10 mouse cellular contexts compared by ENCODE assay signal in the genomic region with DNA sequence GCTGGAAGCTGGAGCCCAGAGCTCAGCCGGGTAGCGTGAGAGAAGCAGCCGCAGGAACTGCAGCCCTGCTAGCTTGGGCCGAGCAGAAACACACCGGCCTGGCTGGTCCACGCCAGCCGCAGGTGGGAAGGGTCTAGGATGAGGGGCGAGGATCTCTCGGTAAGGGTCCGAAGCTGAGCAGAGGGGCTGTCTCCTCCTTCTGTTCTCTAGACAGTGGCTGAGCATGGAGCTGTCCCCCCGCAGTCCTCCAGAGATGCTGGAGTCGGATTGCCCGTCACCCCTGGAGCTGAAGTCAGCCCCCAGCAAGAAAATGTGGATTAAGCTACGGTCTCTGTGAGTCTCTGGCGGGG. TPM values are rescaled to one million over a fixed set of nuclear protein-coding genes. Genes with fewer than 3 reads are reported as not detected.
DNase-seq lines count a peak whose midpoint lies in the region; ATAC-seq and TF ChIP-seq lines count a peak whose summit lies in the region.
"Had no signal": no experiment of that assay in that cellular context is flagged by ENCODE, and none has a peak within 500 bp of the region (broad histone marks: within the 10 kb centered on the region; RNA-seq: fewer than 3 reads in every experiment).

No protein-coding gene starts in this region.

- H3K27me3 ChIP-seq in heart, embryonic 15.5 days: peaks cover 27% of the 10 kb centered on the region
- no peaks in the 10 kb centered on the region for H3K27me3 ChIP-seq in forebrain, embryonic 16.5 days (replicated peaks; ENCODE audit: control insufficient read depth, insufficient read depth, low read length)
- peaks cover 23% of the 10 kb centered on the region for H3K27me3 ChIP-seq in liver, postnatal 0 days (ENCODE audit: insufficient read depth, low read length)

- in situ Hi-C loops in ES-E14 (cut with MboI; ENCODE audit: low sequenced_read_pairs in 2 of 2, unreplicated experiment in 2 of 2): no loop called here

- no peak for TF ChIP-seq CTCF in liver, postnatal 0 days (IDR thresholded peaks at IDR 0.05; ENCODE audit: low read depth)

- peak overlapping the region; percentile 59 for H3K4me3 ChIP-seq in heart, embryonic 15.5 days
- H3K4me3 ChIP-seq in ES-E14 (ENCODE audit: insufficient read depth in 1 of 2, low read depth in 1 of 2, low read length in 2 of 2, poor library complexity in 1 of 2, severe bottlenecking in 1 of 2): peak overlapping the region; percentile 71 to 73
- peak overlapping the region; percentile 82 for H3K4me3 ChIP-seq in forebrain, embryonic 16.5 days (replicated peaks; ENCODE audit: low read length)
- peak overlapping the region; percentile 46 for H3K4me3 ChIP-seq in liver, postnatal 0 days (ENCODE audit: low read depth, low read length)

- H3K27ac ChIP-seq in heart, embryonic 15.5 days: no peak overlapping the region
- H3K27ac ChIP-seq in ES-E14 (ENCODE audit: insufficient read depth, low read depth, low read length, poor library complexity, severe bottlenecking): no peak overlapping the region
- H3K27ac ChIP-seq in forebrain, embryonic 16.5 days (ENCODE audit: low read length): peak overlapping the region; percentile 60; the same call in 1 of the 2 replicates
- no peak overlapping the region for H3K27ac ChIP-seq in liver, postnatal 0 days (ENCODE audit: low read depth)

- no peaks in the 10 kb centered on the region for H3K36me3 ChIP-seq in heart, embryonic 15.5 days
- no peaks in the 10 kb centered on the region for H3K36me3 ChIP-seq in ES-E14 (ENCODE audit: control insufficient read depth, insufficient read depth, low read length, poor library complexity, severe bottlenecking)
- no peaks in the 10 kb centered on the region for H3K36me3 ChIP-seq in forebrain, embryonic 16.5 days (ENCODE audit: control insufficient read depth, insufficient read depth)
- no peaks in the 10 kb centered on the region for H3K36me3 ChIP-seq in liver, postnatal 0 days (replicated peaks; ENCODE audit: insufficient read depth, low read length)

- H3K9ac ChIP-seq in heart, embryonic 15.5 days: peak overlapping the region; percentile 57
- peak overlapping the region; percentile 59 for H3K9ac ChIP-seq in ES-E14 (ENCODE audit: insufficient read depth, low read depth, low read length, poor library complexity, severe bottlenecking)
- peak overlapping the region; percentile 88 for H3K9ac ChIP-seq in forebrain, embryonic 16.5 days (replicated peaks; ENCODE audit: low read depth, low read length)
- peak overlapping the region; percentile 7; the same call in 1 of the 2 replicates for H3K9ac ChIP-seq in liver, postnatal 0 days (replicated peaks)

- WGBS in heart, embryonic 15.5 days: 2% methylated on average over 15 of the region's 15 CpGs
- WGBS in forebrain, embryonic 16.5 days: 0% methylated on average over 15 of the region's 15 CpGs
- WGBS in liver, postnatal 0 days (ENCODE audit: insufficient replicate concordance): 4% methylated on average over 14 of the region's 15 CpGs

- H3K4me1 ChIP-seq in heart, embryonic 15.5 days (replicated peaks): peaks cover 5% of the 10 kb centered on the region
- H3K4me1 ChIP-seq in ES-E14 (ENCODE audit: control insufficient read depth in 2 of 2, insufficient read depth in 2 of 2, low read length in 2 of 2, poor library complexity in 1 of 2): peaks cover 0 to 4% of the 10 kb centered on the region in 2 experiments; a peak in 1 of 4 replicates
- peaks cover 19% of the 10 kb centered on the region for H3K4me1 ChIP-seq in forebrain, embryonic 16.5 days (replicated peaks; ENCODE audit: control insufficient read depth, insufficient read depth, low read length)
- peaks cover 9% of the 10 kb centered on the region for H3K4me1 ChIP-seq in liver, postnatal 0 days (ENCODE audit: insufficient read depth)

- no peak for TF ChIP-seq EP300 in liver, postnatal 0 days (IDR thresholded peaks at IDR 0.05; ENCODE audit: low read depth)

- no peaks in the 10 kb centered on the region for H3K9me3 ChIP-seq in heart, embryonic 15.5 days (replicated peaks)
- H3K9me3 ChIP-seq in ES-E14 (ENCODE audit: control insufficient read depth, insufficient read depth, low read depth, low read length): no peaks in the 10 kb centered on the region
- H3K9me3 ChIP-seq in forebrain, embryonic 16.5 days (ENCODE audit: control insufficient read depth, low read length): no peaks in the 10 kb centered on the region
- H3K9me3 ChIP-seq in liver, postnatal 0 days (ENCODE audit: low read length): no peaks in the 10 kb centered on the region
- H3K9me3 ChIP-seq: G1E had no signal

- no peak; the same call in 1 of the 2 replicates for ATAC-seq in heart, embryonic 15.5 days (replicated peaks; ENCODE audit: insufficient number of reproducible peaks, insufficient read depth, low FRiP score, low read depth)
- ATAC-seq in forebrain, embryonic 16.5 days: peak; percentile 60
- ATAC-seq in liver, postnatal 0 days: no peak

- peak overlapping the region; percentile 96 for H3K4me2 ChIP-seq in heart, embryonic 15.5 days
- peak overlapping the region; percentile 86 for H3K4me2 ChIP-seq in forebrain, embryonic 16.5 days (ENCODE audit: low read length)
- H3K4me2 ChIP-seq in liver, postnatal 0 days (ENCODE audit: low read depth, low read length): peak overlapping the region; percentile 77

- no peak for DNase-seq in heart, adult 11 months
- DNase-seq in ES-E14 (ENCODE audit: low read depth, low spot score): no peak
- DNase-seq in liver, postnatal 0 days: no peak
- no peak for DNase-seq in cerebellum, adult 9-11 months
- no peak for DNase-seq in layer of hippocampus, postnatal 25 days (ENCODE audit: extremely low spot score in 1 of 2, low spot score in 1 of 2)
- no peak for DNase-seq in yolk sac, embryonic 10.5 days (ENCODE audit: low spot score)

TF ChIP-seq in ES-E14, 5 proteins besides CTCF, POLR2A, EP300 and RAD21:
- TF ChIP-seq ZNF384 (IDR thresholded peaks at IDR 0.05; ENCODE audit: low read depth, low read length) (no peak), ZC3H11A (IDR thresholded peaks at IDR 0.05; ENCODE audit: borderline replicate concordance, low read depth, low read length) (no peak), HCFC1 (IDR thresholded peaks at IDR 0.05; ENCODE audit: borderline replicate concordance, insufficient read depth, low read length) (no peak), CHD2 (IDR thresholded peaks at IDR 0.05; ENCODE audit: low read depth, low read length) (no peak), MAFK (IDR thresholded peaks at IDR 0.05; ENCODE audit: insufficient read depth, low read depth, low read length) (no peak)

RNA-seq across cellular contexts. Expression of a gene that starts 0.4 kb away (rescaled TPM):
- 2.1 and 3.5 TPM in 2 replicates for polyA plus RNA-seq in heart, embryonic 15.5 days (2015; fragmentation: Nextera tagmentation; extraction: Ambion mirVana)
- 12.0 and 19.7 TPM in 2 replicates for total RNA-seq in ES-E14 (2012; rRNA removed)
- 71.0 and 77.1 TPM in 2 replicates for polyA plus RNA-seq in forebrain, embryonic 16.5 days (2015; fragmentation: Nextera tagmentation; extraction: Ambion mirVana)
- polyA plus RNA-seq in liver, postnatal 0 days (2015; fragmentation: Nextera tagmentation; extraction: Ambion mirVana): 0.24 and 0.62 TPM in 2 replicates
- 10 to 100 TPM; 89.8 to 96.1 TPM for total RNA-seq in layer of hippocampus, postnatal 25 days (2021)

RNA-seq across cellular contexts. Expression of a gene that starts 34.6 kb away (rescaled TPM):
- polyA plus RNA-seq in heart, embryonic 15.5 days (2015; fragmentation: Nextera tagmentation; extraction: Ambion mirVana): 55.3 and 62.0 TPM in 2 replicates
- total RNA-seq in ES-E14 (2012; rRNA removed): 11.2 and 14.1 TPM in 2 replicates
- polyA plus RNA-seq in forebrain, embryonic 16.5 days (2015; fragmentation: Nextera tagmentation; extraction: Ambion mirVana): 89.0 and 108 TPM in 2 replicates
- polyA plus RNA-seq in liver, postnatal 0 days (2015; fragmentation: Nextera tagmentation; extraction: Ambion mirVana): 3.5 and 4.4 TPM in 2 replicates
- total RNA-seq in layer of hippocampus, postnatal 25 days (2021): 100 to 1,000 TPM; 131 to 135 TPM
- total RNA-seq: G1E had no signal
- polyA plus RNA-seq: G1E had no signal

RNA-seq across cellular contexts. Expression of a gene that starts 49.6 kb away (rescaled TPM):
- 2.1 and 5.8 TPM in 2 replicates for polyA plus RNA-seq in heart, embryonic 15.5 days (2015; fragmentation: Nextera tagmentation; extraction: Ambion mirVana)
- total RNA-seq in ES-E14 (2012; rRNA removed): 6.6 and 11.0 TPM in 2 replicates
- polyA plus RNA-seq in forebrain, embryonic 16.5 days (2015; fragmentation: Nextera tagmentation; extraction: Ambion mirVana): 1.6 and 1.7 TPM in 2 replicates
- 6.0 and 6.8 TPM in 2 replicates for polyA plus RNA-seq in liver, postnatal 0 days (2015; fragmentation: Nextera tagmentation; extraction: Ambion mirVana)
- total RNA-seq in layer of hippocampus, postnatal 25 days (2021): 1 to 10 TPM; 7.9 to 8.2 TPM

RNA-seq across cellular contexts. Expression of a gene that starts 55.0 kb away (rescaled TPM):
- not detected in 2 replicates for polyA plus RNA-seq in heart, embryonic 15.5 days (2015; fragmentation: Nextera tagmentation; extraction: Ambion mirVana)
- not detected in 2 replicates for total RNA-seq in ES-E14 (2012; rRNA removed)
- not detected in 2 replicates for polyA plus RNA-seq in forebrain, embryonic 16.5 days (2015; fragmentation: Nextera tagmentation; extraction: Ambion mirVana)
- not detected in 2 replicates for polyA plus RNA-seq in liver, postnatal 0 days (2015; fragmentation: Nextera tagmentation; extraction: Ambion mirVana)
- total RNA-seq in layer of hippocampus, postnatal 25 days (2021): not detected
- total RNA-seq: G1E; left cerebral cortex, postnatal 14 days had no signal
- polyA plus RNA-seq: G1E had no signal

Comparison
In these comparisons a context has a peak if more than half of its experiments do, and no peak if none do; other contexts are left out.
1. H3K9ac ChIP-seq: peak in every context shown above with its lines; median percentile 88 in forebrain, embryonic 16.5 days; 59 in ES-E14; 57 in heart, embryonic 15.5 days; 7 in liver, postnatal 0 days.
2. RNA of a gene that starts 0.4 kb away (polyA plus RNA-seq): 71.0 to 77.1 TPM in forebrain, embryonic 16.5 days; 2.1 to 3.5 TPM in heart, embryonic 15.5 days and 0.24 to 0.62 TPM in liver, postnatal 0 days; every median in the first group is over 10 times any median in the second.
3. RNA of a gene that starts 34.6 kb away (polyA plus RNA-seq): 89.0 to 108 TPM in forebrain, embryonic 16.5 days and 55.3 to 62.0 TPM in heart, embryonic 15.5 days; 3.5 to 4.4 TPM in liver, postnatal 0 days; every median in the first group is over 10 times any median in the second.
4. Peak in every context shown above with its lines, with median percentiles within 50 percentile points of each other: H3K4me2 ChIP-seq and H3K4me3 ChIP-seq.